Mouse (Mus musculus) testis, postnatal 10 days (tissue): ENCODE measurements around the gene Adh5.
"Not testable (repeated sequence)": the region's sequence is repeated elsewhere in the genome, so short reads cannot be mapped to it uniquely, and the experiment has no call there.

ENCODE experiments used
- DNase-seq: peaks from one replicate; pipeline ENCODE4 v3.0.0; 2021; ENCODE audit warnings: low spot score

The Adh5 gene

DNA sequence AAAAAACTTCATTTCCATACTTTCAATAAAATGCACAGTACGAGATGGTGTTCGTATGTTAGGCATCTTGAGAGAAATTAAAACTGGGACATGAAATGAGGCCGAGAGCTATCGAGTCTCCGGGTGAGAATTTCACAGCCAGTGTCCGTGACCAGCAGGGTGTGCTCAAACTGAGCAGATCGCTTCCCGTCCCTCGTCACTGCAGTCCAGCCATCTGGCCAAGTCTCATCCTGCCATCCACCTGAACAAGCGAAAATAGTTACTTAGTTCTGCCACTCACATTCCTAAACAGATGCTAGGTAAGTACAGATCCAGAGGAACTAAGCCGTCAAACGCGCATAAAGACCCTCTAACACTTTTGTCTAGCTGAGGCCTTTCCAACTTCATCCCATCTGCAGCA is 17.4 kb downstream of the Adh5 start:
- no peak for DNase-seq

DNA sequence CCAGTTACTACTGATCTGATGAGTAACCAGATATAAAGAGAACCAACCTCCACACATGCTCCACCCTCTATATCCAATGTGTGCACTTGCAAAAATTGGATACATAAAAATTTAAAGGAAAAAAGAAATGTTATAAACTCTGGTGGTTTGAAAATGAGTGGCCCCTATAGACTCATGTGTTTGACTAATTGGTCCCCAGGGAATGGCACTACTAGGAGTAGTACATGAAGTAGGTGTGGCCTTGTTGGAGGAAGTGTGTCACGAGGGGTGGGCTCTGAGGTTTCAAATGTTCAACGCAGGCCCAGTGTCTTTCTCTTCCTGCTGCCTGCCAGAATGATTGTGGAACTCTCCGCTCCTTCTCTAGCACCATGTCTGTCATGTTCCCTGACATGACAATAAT is 18.9 kb downstream of the Adh5 start:
- no peak for DNase-seq

DNA sequence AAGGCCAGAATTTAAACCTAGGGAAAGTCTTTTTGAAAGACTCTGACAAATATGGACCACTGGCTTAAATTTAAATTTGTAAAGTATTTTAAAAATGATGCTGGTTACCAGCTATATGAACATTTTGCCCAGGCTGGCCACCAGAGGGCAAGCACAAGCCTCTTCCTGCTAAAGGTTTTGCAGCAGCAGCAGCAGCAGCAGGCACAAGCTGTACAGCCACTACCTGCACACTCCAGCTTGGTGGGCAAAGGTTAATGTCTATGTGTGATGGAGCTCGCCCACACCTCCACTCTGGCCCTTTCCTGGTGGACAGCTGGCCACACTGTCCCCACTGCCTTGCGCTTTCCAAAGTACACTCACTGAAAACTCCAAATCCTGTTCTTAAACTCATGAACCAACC is 20.2 kb downstream of the Adh5 start:
- no peak for DNase-seq

DNA sequence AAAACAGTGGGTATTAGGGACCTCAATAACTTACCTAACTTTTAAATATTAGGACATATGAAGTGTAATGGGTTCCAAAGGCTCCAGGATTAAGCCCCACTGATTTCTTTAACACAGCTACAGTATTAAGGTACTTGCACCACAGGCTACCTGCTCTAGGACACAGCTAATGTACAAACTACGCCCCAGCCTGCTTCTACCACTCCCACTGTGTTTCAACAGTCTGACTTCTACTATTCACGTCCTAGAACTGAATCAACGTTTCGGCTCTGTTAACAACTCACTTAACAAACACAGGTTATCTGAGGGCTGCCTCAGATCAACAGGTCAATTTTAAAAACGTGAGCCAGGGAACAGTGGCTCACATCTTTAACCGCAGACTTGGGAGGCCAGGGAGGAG is 20.9 kb downstream of the Adh5 start:
- DNase-seq, result no peak

DNA sequence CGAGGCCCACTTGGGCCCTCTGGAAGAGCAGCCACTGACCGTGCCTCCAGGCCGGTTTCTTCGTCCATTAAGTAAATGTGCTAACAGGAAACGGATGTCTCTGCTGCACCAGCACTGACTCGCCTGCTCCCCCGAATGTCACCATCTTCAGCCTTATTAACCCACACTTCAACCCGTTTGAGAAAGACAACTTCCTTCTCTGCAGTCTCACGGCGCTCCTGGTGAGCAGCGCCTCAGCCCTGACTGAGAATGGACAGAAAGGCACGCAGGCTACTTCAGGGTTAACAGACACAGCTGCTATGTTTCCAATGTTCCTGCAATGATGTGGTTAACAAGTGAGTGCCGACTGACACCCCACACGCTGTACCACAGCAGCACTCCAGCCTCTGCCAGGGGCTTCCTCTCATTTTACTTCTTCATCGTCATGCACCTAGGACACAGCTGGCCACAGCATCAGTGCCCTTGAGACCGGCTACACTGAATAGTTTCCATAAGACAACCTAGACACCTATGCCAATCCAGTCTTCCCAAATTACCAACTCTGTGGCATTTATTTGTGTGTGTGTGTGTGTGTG is 21.8 kb downstream of the Adh5 start:
- DNase-seq, result no peak

DNA sequence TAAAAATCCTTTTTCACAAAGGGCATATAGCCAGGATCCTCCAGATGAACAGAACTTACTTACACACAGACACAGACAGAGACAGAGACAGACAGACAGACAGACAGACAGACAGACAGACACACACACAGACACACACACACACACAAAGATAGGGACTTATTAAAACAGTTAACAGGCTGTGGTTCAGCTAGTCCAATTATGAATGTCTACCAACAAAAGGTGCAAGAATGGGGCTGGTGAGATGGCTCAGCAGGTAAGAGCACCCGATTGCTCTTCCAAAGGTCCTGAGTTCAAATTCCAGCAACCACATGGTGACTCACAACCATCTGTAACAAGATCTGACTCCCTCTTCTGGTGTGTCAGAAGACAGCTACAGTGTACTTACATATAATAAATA is 23.8 kb downstream of the Adh5 start:
- DNase-seq, result not testable (repeated sequence)

DNA sequence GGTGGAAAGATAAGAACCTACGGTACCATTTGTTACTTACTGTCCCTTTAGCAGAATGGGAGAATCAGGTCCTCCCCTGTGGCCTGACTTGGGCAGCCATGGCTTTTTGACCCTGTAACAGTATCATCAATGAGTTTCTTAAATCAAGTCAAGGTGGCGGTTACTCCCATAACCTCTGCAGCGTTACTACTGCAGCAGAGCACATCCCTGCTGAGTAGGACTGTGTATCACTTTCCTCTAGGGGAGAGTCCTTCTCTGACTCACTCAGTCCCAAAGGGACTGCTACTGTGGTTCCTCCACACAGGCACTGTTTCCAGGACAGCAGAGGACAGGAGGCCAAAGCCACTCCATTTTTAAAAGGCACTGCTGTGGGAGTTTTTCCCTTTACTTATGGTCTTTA is 28.2 kb downstream of the Adh5 start:
- DNase-seq, result no peak

DNA sequence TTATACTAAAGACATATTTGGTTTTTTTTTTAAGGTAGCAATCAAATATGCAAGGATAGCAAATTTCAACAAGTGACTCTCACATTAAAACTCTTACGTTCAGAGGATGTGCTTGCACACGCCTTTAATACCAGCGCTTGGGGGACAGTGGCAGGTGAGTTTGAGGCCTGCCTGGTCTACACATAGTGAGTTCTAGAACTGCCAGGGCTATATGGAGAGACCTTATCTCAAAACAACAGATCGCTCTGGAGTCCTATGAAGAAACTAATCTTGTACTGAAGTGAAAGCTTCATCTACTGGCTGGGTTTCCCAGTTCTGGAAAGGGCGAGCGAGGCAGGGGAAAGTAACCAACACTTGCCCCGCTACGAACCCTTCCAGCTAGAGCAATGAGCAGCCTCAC is 36.6 kb downstream of the Adh5 start:
- no peak for DNase-seq

DNA sequence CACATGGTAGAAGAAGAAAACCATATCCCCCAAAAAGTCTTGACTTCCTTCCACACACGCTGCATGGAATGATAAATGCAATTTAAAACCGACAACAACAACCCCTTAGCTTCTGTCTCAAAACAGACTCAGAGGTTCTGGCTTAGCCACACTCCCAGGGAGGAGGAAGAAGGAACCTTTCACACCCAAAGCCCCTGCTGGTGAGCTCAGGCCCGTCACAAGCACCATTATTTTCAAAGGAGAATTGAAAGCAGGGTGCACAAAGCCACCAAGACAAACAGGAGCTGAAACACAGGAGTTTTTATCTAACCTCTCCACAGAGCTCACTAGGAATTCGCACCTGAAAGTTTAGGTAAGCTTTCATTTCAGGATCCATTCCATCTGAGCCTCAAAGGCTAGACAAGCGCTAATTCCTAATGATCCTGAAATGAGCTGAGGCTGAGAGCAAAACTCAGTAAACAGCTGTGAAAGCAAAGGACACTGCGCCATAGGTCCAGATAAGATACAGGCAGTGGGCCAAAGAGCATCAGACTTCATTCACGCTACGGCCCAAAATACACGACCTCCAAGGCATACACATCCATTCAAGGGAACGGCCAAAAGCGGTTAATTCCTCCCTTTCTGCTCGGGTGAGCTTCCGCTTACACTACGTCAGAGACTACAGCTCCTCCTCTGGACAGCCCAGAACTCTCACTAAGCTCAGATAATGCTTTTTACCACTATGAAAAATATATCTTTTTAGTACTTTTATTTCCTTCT is 38.8 kb downstream of the Adh5 start:
- no peak for DNase-seq

DNA sequence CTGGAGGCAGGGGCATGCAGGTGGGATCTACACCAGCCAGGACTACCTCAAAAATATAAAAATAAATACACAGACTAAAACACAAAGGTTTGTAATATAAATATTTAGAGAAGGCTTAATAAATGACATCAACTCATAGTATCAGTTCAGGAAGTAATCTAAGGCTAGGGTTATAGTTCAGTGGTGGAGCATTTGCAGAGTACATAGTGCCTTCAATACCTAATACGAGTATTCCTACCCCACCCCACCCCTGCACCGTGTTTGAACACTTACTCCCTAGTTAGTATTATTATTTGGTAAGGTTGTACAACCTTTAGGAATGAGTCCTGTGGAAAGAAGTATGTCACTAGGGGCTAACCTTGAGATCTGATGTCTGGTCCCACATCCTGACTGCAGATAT is 40.3 kb downstream of the Adh5 start:
- DNase-seq, result no peak

DNA sequence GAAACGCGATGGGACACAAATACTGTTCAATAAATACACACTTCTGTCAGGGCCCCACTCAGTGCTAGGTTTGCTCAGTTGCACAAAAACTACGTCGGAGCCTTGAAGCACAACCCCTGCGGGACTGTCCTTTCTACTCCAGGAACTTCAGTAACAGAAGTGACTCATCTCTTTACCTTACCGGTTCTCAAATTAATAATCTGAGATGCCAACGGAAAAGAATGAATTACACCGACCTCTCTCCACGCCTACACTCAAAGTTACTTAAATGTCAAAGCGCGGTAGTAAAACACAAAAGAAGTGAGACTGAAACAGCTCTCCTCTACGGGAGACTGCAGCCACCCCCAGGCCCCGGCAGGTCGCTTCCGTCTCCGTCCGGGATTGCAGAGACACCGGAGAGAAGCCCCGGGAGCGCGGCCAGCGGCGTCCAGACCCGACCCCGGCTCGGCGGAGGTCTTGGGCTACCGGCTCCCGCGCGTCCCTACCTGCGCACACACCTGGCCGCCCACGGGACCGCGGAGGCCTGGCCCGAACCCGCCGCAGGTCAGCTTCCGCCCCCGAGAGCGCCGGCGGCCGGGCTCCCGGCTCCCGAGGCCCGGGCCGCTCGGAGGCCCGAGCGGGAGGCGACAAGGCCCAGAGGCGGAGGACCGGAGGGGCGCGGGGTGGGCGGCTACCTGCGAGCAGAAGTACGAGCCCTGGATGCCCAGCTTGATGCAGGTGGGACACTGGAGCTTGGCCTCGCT is 45.9 kb downstream of the Adh5 start:
- DNase-seq, result peak; percentile 71

DNA sequence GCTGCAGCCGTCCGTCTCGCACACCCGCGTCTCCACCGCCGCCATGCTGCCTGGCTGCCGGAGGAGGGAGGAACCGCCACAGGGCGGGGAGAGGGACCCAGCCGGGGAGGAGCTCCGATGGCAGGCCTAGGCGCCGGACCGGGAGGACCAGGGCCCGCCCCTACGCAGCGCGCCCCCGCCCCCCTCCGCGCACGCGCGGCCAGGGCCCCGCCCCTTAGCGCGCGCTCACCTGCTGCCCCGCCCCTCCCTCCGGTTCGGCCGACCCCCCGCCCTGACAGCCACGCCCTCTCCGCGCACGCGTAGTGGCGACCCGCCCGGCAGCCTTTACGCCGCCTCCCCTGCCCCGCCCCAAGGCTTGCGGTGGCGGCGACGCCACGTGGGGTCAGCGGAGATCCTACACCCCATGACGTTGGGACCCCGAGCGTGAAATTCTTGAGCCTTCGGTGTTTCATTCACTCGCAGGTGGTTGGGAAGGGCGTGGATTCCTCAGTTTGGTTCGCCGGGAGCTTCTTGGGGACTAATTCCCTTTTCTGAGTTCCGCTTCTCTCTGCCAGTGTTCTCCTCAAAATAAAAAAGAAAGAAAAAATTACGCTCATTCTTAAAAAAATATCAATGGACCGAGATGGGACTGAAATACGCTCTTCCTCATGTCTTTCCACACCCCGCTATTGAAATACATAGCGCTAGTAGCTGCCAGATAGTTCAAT is 46.6 kb downstream of the Adh5 start, which contains the start of gene Metap1:
Gene Metap1 (minus strand): TSS at position 189 of the 707 bp plus-strand sequence.
- DNase-seq, result peak; percentile 100

DNA sequence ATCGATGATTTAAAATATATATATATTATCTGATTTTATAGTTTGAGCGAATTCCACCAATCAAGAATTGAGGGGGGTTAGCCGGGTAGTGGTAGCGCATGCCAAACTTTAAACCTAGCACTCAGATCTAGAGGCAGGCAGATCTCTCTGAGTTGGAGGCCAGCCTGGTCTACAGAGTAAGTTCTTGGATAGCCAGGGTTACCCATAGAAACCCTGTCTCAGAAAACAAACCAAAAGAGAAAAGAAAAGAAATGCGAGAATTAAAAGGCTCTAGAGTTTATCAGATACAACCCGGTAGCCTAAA is 47.1 kb downstream of the Adh5 start:
- DNase-seq, result no peak

DNA sequence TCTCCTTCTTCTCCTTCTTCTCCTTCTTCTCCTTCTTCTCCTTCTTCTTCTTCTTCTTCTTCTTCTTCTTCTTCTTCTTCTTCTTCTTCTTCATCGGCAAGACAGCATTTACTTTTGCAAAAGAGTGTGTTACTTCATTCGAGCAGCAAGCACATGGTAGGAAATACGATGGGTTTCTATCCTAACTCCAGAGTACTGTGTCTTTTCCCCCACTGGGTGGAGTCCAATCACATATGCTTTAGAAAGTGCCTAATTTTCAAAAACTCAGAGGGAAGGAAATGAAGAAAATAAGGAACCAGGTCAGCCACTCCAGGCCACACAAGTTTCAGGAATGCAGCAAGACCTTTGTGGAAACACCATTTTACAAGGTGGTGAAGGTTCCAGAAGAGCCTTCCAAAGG is 50.8 kb downstream of the Adh5 start:
- no peak for DNase-seq

DNA sequence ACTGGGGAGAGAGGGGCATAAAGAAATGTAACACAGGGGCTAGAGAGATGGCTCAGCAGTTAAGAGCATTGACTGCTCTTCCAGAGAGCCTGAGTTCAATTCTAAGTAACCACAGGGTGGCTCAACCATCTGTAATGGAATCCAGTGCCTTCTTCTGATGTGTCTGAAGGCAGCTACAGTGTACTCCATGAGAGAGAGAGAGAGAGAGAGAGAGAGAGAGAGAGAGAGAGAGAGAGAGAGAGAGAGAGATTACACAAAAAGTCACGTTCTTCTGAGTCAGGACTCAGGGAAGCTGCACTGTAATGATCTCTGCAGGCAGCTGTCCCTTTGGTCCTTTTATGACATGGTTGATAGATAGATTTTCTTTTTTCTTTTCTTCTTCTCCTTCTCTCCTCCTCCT is 51.7 kb downstream of the Adh5 start:
- no peak for DNase-seq

DNA sequence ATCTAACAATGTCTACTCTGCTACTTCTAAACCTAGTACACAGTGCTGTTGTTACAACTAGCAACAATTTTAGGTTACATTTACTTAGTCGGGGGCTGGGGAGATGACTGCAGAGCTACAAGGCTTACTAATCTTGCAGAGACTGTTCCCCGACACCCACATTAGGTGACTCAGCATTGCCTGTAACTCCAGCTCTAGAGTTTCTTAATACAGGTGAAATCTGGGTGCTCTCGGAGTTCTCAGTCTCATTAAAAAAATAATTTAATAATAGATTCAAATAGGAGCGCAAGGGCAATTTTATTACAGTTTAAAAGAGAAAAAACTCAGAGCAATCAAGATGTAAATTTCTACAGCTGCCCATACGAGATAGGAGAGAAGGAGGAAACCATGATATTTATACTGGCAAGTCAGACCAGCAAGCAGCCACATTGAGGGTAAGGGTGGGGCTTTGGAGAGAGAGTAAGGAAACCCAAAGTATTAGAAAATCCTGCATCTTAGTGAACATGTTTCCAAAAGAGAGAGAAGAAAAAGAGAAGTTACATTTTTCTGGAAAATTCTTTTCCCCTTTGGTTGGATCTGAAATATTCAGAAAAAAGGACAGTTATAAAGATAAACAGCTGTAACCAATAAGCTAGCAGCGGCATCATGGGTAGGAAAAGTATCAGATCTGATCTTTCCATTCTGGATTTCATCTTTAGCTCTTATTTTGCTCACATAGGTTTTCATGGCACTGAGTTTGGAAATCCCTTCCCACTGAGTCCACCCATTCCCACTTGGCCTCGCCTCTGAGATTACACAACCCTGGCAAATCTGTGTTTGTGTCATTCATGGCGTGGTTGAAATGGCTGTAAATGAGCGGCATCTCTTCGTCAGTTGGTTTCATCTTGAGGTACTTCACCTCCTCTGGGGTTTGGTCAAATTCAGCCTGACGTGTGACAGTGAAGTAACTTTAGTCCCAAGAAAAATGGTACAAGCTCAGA is 52.6 kb downstream of the Adh5 start:
- no peak for DNase-seq

DNA sequence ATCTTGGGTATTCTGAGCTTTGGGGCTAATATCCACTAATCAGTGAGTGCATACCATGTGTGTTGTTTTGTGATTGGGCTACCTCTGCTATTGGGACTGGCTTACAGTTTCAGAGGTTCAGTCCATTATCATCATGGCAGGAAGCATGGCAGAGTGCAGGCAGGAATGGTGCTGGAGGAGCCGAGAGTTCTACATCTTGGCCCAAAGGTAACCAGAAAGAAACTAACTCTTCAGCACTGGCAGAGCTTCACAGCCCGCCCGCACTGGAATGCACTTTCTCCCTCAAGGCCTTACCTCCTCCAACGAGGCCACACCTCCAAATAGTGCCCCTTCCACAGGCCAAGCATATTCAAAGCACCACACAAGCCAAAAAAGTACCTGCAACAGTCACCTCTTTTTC is 55.8 kb downstream of the Adh5 start:
- DNase-seq, result no peak

DNA sequence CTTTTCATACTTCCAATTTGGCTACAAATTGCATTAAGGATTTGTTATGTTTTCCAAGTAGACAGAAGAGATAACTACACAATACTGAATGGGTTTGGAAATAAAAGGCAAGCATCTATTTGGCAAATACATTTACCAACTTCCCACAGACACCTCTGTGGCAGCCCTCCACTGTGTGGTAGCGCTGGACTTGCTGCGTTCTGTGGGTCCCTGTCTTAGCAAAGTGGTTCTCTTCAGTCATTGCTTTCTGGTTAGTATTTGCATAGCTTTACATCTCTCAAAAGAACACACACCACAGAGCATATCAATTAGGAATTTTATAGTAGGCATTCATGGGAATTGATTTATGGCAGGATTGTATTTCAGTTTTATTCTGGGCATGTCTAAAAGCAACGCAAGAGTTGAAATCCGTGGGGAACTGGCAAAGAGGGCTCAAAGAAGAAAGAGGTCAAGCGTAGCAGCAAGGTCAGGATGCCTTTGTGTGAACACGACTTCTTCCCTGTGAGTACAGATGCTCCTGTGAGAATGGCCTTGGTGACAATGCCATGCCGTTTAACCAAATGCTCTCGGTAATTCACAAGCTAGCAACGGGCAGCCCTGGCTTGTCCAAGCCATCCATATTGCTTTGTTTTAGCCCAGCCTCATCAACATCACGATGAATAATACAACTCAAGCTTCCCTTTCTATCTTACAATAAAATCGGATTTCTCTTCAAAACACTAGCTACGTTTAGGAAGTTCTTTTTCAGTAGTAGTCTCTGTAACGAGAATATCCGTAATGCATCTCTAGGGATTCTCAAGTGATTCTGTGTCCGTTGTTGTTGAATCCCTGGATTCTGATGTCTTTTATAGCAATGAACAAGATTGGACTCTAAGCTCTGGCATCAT is 57.2 kb downstream of the Adh5 start:
- no peak for DNase-seq

DNA sequence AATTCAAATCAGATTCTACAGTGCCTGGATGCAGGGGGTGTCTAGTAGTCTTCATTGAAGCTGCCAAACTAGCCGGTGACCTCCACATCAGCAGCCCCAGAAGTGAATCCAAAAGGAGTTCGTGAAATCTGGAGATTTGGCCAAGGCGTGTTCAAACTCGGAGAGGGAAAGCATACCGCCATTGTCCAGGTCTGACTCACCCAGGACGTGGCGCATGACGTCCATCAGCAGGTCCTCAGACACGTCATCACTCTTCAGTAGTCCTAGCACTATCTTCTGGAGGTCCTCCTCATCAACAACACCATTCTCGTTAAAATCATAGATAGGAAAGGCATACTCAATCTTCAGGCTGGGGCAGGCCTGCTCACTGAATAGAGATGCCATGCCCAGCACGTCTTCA is 60.9 kb downstream of the Adh5 start:
- DNase-seq, result no peak
